Mouse (Mus musculus): ENCODE measurements around the gene Trim44.

Gene Trim44

GRCm38 (mm10) chr2:102406324-102407304 is 1.0 kb downstream of the Trim44 start:
- DNase-seq (ENCODE audit: low spot score in 2 of 2): no peak

- no peak for DNase-seq (ENCODE audit: low spot score in 2 of 2)
Measured at GRCm38 (mm10) chr2:102403982-102404381, 3.6 kb downstream of the Trim44 start.

- no peak for DNase-seq (ENCODE audit: low spot score in 2 of 2)
Measured at GRCm38 (mm10) chr2:102403306-102403705, 4.3 kb downstream of the Trim44 start.

GRCm38 (mm10) chr2:102401352-102401692 is 6.3 kb downstream of the Trim44 start:
- no peak for DNase-seq (ENCODE audit: low spot score in 2 of 2)

GRCm38 (mm10) chr2:102400605-102401351 is 6.8 kb downstream of the Trim44 start:
- DNase-seq (ENCODE audit: low spot score in 2 of 2): peak; percentile 89 to 91

DNA sequence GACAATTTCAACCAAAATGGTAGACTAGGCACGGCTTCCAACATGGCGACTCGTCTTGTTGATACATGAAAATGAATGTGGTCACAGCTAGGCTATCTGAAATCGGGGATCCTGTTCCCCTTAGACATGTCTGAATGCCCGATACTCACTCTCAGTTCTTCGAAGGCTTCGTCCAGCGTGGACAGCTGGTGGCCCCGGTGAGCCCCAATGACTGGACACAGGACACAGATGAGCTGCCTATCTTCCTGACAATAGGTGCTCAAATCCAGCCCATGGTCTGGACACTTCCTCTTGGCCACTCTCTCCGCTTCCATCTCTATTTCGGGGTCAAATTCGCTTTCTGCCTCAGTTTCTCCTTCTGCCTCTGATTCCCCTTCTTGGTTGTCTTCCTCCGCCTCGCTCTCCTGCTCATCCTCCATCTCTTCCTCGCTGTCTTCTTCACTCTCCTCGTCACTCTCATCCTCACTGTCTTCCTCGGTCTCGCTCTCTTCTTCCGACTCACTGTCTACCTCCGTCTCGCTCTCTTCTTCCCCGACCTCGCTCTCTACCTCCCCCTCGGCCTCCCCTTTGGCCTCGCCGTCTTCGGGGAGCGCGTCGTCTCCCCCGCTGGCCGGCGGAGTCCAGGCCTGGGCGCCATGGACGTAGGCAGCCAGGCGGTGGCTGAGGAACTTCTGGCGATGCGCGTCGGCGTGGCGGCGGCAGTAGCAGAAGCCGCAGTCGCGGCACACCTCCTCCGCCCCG is 7.6 kb downstream of the Trim44 start:
- no peak for DNase-seq (ENCODE audit: low spot score in 2 of 2)

DNA sequence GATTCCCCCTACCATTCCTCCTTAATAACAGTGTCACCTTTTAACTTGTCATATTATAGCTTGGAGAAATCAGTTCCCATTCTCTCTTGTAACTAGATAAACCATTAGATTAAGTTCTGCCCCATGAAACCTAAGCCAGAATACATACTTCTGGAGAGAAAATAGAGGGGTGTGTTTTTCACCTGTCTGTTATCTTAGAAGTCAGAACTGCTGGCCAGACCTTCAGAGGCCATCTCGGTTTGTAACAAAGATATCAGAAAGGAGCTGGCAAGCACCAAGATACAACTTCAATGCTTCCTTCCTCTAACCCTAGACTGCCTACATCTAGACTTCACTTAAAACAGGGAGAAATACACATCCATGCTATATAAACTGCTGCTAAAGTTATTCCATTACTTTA is 11.1 kb downstream of the Trim44 start:
- no peak for DNase-seq (ENCODE audit: low spot score in 2 of 2)

DNA sequence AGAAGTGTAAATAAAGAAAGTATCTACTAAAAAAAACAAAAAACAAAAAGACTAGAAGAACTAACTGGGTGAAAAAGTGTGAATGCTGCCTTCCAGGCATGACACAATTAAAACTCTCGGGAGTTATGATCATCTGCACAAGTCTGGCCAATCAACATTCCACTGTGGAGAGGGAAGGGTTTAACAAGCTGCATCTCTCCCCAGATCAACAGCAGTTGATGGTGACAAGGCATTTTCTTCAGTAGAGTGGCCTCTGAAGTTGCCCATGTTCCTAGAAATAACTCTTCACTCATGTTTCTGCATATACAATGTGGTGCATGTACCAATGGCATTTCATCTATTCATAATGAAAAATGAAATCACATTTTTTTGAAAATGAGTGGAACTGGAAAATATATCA is 14.2 kb downstream of the Trim44 start:
- DNase-seq (ENCODE audit: low spot score in 2 of 2): no peak

GRCm38 (mm10) chr2:102385328-102385902 is 22.2 kb downstream of the Trim44 start:
- DNase-seq (ENCODE audit: low spot score in 2 of 2): no peak

DNA sequence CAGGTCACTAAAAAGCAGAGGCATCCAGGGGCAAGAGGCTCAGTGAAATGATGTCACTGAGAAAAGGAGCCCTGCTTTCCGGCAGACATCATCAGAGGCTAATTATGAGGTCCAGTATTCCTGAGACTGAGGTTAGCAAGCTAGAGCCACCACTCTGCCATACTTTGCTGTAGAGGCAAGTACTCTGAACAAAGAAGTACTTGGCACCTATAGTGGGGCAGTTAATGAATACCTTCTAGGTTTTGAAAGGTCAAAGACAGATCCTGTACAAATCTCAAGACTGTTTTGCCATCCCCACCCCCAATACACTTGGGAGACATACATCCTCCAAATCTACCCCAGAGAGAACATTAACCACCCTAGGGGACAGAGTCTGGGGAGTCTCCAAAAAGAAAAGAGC is 23.1 kb downstream of the Trim44 start:
- DNase-seq (ENCODE audit: low spot score in 2 of 2): no peak

DNA sequence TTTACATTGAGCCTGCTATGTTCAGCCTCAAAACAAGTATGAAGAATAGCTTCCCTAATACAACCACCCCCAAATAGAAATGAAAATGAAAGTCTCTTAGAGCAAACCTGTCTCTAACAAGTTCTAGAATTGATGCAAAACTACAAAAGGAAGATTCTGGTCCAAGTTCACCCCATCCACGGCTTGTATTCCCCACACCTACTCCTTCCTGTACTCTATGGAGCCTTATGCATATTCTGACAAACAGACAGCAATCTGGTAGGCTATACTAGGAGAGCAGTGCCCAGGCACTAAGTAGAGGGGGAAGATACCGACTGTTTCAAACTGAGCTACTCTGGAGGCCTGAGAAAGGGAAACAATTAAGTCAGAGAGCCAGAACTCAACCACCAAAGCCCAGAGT is 23.6 kb downstream of the Trim44 start:
- DNase-seq (ENCODE audit: low spot score in 2 of 2): no peak

DNA sequence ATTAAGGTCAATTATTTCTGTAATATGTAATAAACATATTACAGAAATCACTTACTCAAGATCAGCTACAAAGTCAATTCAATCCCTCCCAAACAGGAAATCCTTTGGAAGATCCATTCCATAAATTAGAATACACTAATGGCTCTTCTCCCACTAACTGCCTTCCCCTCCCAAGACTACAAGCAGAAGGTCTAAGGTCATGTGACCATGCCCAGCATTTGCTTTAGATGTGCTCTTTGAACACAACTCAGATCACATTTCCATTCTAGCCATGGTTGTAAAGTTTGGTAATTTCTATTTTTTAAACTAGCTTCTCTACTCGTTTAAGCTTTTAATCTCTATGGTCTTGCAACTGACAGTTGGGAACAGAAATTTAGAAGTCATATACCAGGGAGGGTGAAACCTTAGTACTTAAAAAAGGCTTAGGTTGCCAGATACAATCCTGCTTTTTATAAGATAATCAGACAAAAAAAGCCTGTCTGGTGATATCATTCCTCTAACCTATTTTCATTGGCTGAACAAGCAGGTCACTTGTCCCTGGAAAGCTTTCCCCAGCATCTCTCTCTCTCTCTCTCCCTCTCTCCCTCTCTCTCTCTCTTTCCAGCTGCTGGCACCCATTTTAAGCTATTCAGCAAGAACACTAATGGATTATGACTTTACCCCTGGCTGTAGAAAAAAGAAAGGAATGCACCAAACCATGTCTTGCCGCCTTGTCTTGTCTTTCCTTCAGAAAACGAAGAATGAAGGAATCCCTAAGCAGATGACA is 24.4 kb downstream of the Trim44 start:
- DNase-seq (ENCODE audit: low spot score in 2 of 2): no peak

GRCm38 (mm10) chr2:102382519-102382918 is 25.1 kb downstream of the Trim44 start:
- no peak for DNase-seq (ENCODE audit: low spot score in 2 of 2)

DNA sequence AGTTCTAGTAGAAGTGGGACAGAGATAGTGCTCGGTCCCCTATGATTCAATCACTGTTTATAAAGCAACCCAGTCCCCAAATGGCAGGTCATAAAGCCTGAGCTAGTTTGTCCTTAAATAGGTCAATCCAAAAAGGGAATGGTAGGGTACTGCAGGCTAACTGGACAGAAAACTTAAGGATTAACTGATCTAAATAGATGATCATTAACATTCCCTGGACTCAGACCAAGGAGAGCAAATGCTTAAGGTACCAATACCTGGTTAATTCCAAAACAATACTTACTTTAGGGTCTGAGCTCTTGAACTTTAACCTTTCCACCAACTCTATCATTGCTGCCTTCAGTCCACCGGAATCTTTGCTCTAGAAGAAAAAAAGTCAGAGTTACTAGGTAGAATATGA is 27.0 kb downstream of the Trim44 start:
- no peak for DNase-seq (ENCODE audit: low spot score in 2 of 2)

DNA sequence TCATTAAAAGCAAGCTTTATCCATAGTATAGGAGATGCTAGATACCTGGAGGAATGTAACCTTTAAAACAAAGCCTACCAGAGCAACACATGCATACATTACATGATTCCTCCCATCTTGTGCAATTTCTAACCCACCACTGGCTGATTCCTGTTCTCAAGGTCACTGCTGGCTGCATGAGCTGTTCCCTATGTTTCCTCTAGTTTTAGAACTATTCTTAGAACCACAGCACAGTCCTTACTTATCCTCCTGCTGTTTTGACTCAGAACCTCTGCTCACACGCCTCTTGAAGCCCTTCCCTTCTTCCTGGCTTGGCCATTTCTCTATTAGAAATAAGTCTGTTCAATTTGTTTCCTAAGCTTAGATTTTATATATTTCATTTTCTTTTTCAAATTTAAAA is 28.7 kb downstream of the Trim44 start:
- DNase-seq (ENCODE audit: low spot score in 2 of 2): no peak

GRCm38 (mm10) chr2:102378381-102378780 is 29.2 kb downstream of the Trim44 start:
- DNase-seq (ENCODE audit: low spot score in 2 of 2): no peak

GRCm38 (mm10) chr2:102377370-102377769 is 30.3 kb downstream of the Trim44 start:
- DNase-seq (ENCODE audit: low spot score in 2 of 2): no peak

GRCm38 (mm10) chr2:102373406-102374105 is 34.1 kb downstream of the Trim44 start:
- no peak for DNase-seq (ENCODE audit: low spot score in 2 of 2)

- DNase-seq (ENCODE audit: low spot score in 2 of 2): no peak
Measured at GRCm38 (mm10) chr2:102372690-102373089, 34.9 kb downstream of the Trim44 start.

GRCm38 (mm10) chr2:102371332-102371731 is 36.3 kb downstream of the Trim44 start:
- DNase-seq (ENCODE audit: low spot score in 2 of 2): no peak
